Mouse (Mus musculus) kidney, adult 2 months (tissue): ENCODE data around the gene Smox. TPM values are rescaled to one million over a fixed set of nuclear protein-coding genes. Genes with fewer than 3 reads are reported as not detected.
A peak's percentile ranks its signal among the peaks of the same experiment; 100 is the strongest.

ENCODE experiments used
- DNase-seq: peaks from one replicate; pipeline ENCODE4 v3.0.0; 2021
- H3K27ac ChIP-seq: fragments of 200-500 bp; 2 replicates; pipeline ENCODE4 v1.5.1; 2012; ENCODE audit warnings: low read depth, low read length, control low read depth, inconsistent platforms; ENCODE audit not compliant: insufficient read depth
- H3K27me3 ChIP-seq: fragments of 200-500 bp; replicated peaks from 2 replicates; pipeline ENCODE4 v1.6.1; 2012; ENCODE audit warnings: mild to moderate bottlenecking, moderate library complexity, low read length, inconsistent platforms; ENCODE audit not compliant: control insufficient read depth, insufficient read depth
- H3K36me3 ChIP-seq: fragments of 200-500 bp; 2 replicates; pipeline ENCODE4 v1.6.1; 2012; ENCODE audit warnings: mild to moderate bottlenecking, moderate library complexity, low read length, inconsistent platforms; ENCODE audit not compliant: control insufficient read depth, insufficient read depth
- H3K4me1 ChIP-seq: fragments of 200-500 bp; 2 replicates; pipeline ENCODE4 v1.6.1; 2011; ENCODE audit warnings: low read length; ENCODE audit not compliant: control insufficient read depth, insufficient read depth
- H3K4me3 ChIP-seq: fragments of 200-500 bp; 2 replicates; pipeline ENCODE4 v1.5.1; 2011; ENCODE audit warnings: mild to moderate bottlenecking, low read depth, low read length, control low read depth; ENCODE audit not compliant: insufficient read depth
- CTCF ChIP-seq: fragments of 200-500 bp; conservative IDR thresholded peaks from 2 replicates; pipeline ENCODE4 v1.5.1; 2011; ENCODE audit warnings: low read depth, mild to moderate bottlenecking, control low read depth, low read length, moderate library complexity, mixed read lengths; ENCODE audit not compliant: insufficient read depth, insufficient read length
- POLR2A ChIP-seq: fragments of 200-500 bp; IDR thresholded peaks from one replicate; pipeline ENCODE4 v1.6.1; 2011; ENCODE audit warnings: low read depth, low read length, control low read depth
- WGBS: fragments of 180-500 bp; shearing (Covaris S2); methylation state at CpG from one replicate; pipeline ENCODE4 v1.1.7; 2018; 5-methylcytosine and 5-hydroxymethylcytosine counted together
- polyA plus RNA-seq: library from polyadenylated mRNA; depleted of rRNA; stranded (reverse); fragments of >200 nt; gene quantifications from 2 replicates; pipeline ENCODE4 v1.2.3, GENCODE M21; 2012

Gene Smox
- polyA plus RNA-seq, 1 experiment, result 12.5 TPM

GRCm38 (mm10) chr2:131510531-131510930 lies 19.2 kb downstream of the Smox start:
- no peak overlapping the region for H3K27ac ChIP-seq
- H3K27me3 ChIP-seq, result no peaks in the 10 kb centered on the region
- no peaks in the 10 kb centered on the region for H3K36me3 ChIP-seq
- DNase-seq, result no peak
- no peaks in the 10 kb centered on the region for H3K4me1 ChIP-seq
- no peak for TF ChIP-seq POLR2A
- no peak for TF ChIP-seq CTCF
- H3K4me3 ChIP-seq, result no peak overlapping the region
- 77% methylated on average over 5 of the region's 5 CpGs for WGBS

GRCm38 (mm10) chr2:131513477-131513876 lies 22.2 kb downstream of the Smox start:
- H3K27me3 ChIP-seq, result no peaks in the 10 kb centered on the region
- no peak overlapping the region for H3K4me3 ChIP-seq
- DNase-seq, result no peak
- no peaks in the 10 kb centered on the region for H3K36me3 ChIP-seq
- H3K27ac ChIP-seq, result no peak overlapping the region
- TF ChIP-seq POLR2A, result no peak
- TF ChIP-seq CTCF, result no peak
- 21% methylated on average over 2 of the region's 2 CpGs for WGBS
- H3K4me1 ChIP-seq, result no peaks in the 10 kb centered on the region

- WGBS, result 88% methylated on average over 4 of the region's 4 CpGs
- no peaks in the 10 kb centered on the region for H3K4me1 ChIP-seq
- H3K36me3 ChIP-seq, result no peaks in the 10 kb centered on the region
- TF ChIP-seq POLR2A (no peak), CTCF (no peak)
- H3K27me3 ChIP-seq, result no peaks in the 10 kb centered on the region
- no peak for DNase-seq
- no peak overlapping the region for H3K4me3 ChIP-seq
- H3K27ac ChIP-seq, result no peak overlapping the region
These were observed 22.8 kb downstream of the Smox start for GRCm38 (mm10) chr2:131514055-131514621.

GRCm38 (mm10) chr2:131517550-131517949 lies 26.3 kb downstream of the Smox start:
- H3K27me3 ChIP-seq, result no peaks in the 10 kb centered on the region
- no peak overlapping the region for H3K27ac ChIP-seq
- 87% methylated on average over 4 of the region's 4 CpGs for WGBS
- no peak overlapping the region for H3K4me3 ChIP-seq
- H3K36me3 ChIP-seq, result no peaks in the 10 kb centered on the region
- no peak for DNase-seq
- TF ChIP-seq POLR2A (no peak), CTCF (no peak)
- no peaks in the 10 kb centered on the region for H3K4me1 ChIP-seq

GRCm38 (mm10) chr2:131518790-131519189 lies 27.5 kb downstream of the Smox start:
- Histone ChIP-seq H3K36me3 (no peaks in the 10 kb centered on the region), H3K4me1 (no peaks in the 10 kb centered on the region), H3K4me3 (no peak overlapping the region), H3K27ac (no peak overlapping the region), H3K27me3 (no peaks in the 10 kb centered on the region)
- no peak for TF ChIP-seq POLR2A
- no peak for TF ChIP-seq CTCF
- no peak for DNase-seq
- WGBS, result 82% methylated on average over 3 of the region's 3 CpGs

GRCm38 (mm10) chr2:131520743-131521142 lies 29.4 kb downstream of the Smox start:
- H3K27ac ChIP-seq, result no peak overlapping the region
- no peak for DNase-seq
- no peak overlapping the region for H3K4me3 ChIP-seq
- H3K36me3 ChIP-seq, result no peaks in the 10 kb centered on the region
- no peaks in the 10 kb centered on the region for H3K27me3 ChIP-seq
- no peak for TF ChIP-seq CTCF
- no peak for TF ChIP-seq POLR2A
- H3K4me1 ChIP-seq, result no peaks in the 10 kb centered on the region
- 96% methylated on average over 19 of the region's 19 CpGs for WGBS

GRCm38 (mm10) chr2:131527061-131527460 lies 35.8 kb downstream of the Smox start:
- WGBS, result 55% methylated on average over 3 of the region's 3 CpGs
- H3K4me3 ChIP-seq, result no peak overlapping the region
- no peak for DNase-seq
- TF ChIP-seq CTCF, result peak; percentile 68
- no peak for TF ChIP-seq POLR2A
- no peaks in the 10 kb centered on the region for H3K4me1 ChIP-seq
- H3K36me3 ChIP-seq, result no peaks in the 10 kb centered on the region
- H3K27me3 ChIP-seq, result no peaks in the 10 kb centered on the region
- no peak overlapping the region for H3K27ac ChIP-seq
